Mouse (Mus musculus): ENCODE results near the gene Msantd3.

Gene Msantd3

DNA sequence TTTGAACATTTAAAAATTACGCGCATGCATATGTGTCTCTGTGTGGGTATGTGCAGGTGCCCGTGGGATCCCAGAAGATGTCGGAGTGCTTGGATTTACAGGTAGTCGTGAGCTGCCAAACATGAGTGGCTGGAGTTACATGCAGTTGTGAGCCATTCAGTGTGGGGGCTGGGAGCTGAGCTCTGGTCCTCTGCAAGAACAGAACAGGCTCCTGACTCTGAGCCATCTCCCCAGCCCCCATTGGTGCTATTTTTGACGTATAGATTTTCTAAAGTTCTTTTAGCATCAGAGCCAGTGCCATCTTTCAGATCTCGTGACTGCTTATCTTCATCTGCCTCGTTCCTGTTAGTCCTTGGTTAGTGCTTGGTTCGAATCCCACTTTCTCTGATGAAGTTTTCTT, 69.8 kb downstream of the Msantd3 start:
- DNase-seq (ENCODE audit: low spot score), result no peak

DNA sequence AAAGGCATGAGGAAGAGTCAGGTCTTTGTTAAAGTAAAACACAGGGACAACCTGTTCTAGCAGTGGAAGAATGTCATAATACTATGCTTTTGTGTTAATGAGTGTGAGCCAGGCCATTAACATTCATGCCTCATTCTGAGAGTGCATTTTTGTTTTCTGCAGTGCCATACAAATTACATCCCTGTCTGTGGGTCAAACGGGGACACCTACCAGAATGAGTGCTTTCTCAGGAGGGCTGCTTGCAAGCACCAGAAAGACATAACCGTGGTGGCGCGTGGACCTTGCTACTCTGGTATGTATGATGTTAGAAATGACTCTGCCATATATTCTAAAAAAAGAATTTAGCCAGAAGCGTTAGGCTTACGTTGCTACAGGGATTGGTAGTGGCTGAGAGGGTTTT, 70.5 kb downstream of the Msantd3 start:
- no peak for DNase-seq (ENCODE audit: low spot score)
